Mouse (Mus musculus): ENCODE data around the gene Plekhb2. TPM values are rescaled to one million over a fixed set of nuclear protein-coding genes. Genes with fewer than 3 reads are reported as not detected.

Plekhb2 gene
- polyA plus RNA-seq, 1 experiment from 2014 or later = 74.2 TPM

DNA sequence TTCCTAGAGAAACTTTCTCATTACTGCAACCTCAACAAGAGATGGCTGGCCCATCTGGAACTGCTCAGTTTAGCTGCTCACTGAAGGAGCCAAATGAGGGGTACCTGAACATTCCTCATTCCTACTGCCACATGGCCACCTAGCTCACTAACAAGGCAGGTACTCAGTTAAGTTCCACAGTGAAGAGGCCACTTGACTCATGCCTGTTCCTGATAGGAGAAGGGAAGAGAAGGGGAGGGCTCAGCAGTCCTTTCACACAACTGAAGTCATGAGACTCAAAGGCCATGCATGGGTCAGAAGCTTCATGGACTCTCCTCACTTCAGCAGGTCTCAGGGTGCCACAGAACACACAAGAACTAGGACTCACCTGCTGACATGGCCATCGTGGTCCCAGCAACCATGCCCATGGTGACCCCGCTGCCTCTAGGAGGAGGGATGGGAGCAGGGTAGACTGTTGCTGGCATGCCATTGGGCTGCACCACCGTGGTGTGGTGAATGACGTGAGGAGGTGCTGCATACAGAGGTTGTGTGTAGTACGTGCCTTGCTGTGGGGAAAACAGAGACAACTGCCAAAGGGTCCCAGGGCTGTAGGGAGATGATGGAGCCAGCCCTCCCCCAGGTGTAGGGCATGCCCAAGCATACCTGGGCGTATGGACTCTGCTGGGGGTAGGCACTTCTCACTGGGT lies 30.4 kb upstream of the Plekhb2 start:
- Histone ChIP-seq H3K4me3 (no peak overlapping the region), H3K36me3 (peaks cover 89% of the 10 kb centered on the region), H3K9ac (no peak overlapping the region), H3K9me3 (no peaks in the 10 kb centered on the region), H3K27me3 (no peaks in the 10 kb centered on the region), H3K4me2 (no peak overlapping the region), H3K27ac (replicated peaks) (no peak overlapping the region), H3K4me1 (replicated peaks) (no peaks in the 10 kb centered on the region; the same call in 1 of the 2 replicates)
- WGBS = 95% methylated on average over 6 of the region's 6 CpGs
- ATAC-seq (ENCODE audit: low read depth) = no peak

DNA sequence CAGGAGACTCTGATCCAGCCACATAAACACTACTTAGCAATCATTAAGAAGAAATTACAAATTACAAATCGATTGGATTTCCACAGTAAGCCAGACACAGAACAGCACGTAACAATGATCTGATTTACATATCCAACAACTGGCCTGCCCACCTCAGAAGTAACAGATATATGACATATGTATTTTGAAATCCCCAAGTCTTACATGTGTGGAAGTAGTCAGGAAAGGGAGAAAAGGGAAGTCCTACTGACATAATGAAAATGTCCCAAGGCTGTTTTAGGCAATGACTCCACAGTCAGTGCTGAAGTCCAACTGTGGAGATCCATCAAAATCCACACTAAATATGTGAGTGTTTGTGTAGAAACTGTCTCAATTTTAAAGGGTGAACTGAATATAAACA lies 28.4 kb upstream of the Plekhb2 start:
- Histone ChIP-seq H3K27ac (replicated peaks) (no peak overlapping the region), H3K27me3 (no peaks in the 10 kb centered on the region), H3K9ac (no peak overlapping the region), H3K9me3 (no peaks in the 10 kb centered on the region), H3K36me3 (peaks cover 83% of the 10 kb centered on the region), H3K4me3 (no peak overlapping the region), H3K4me2 (no peak overlapping the region), H3K4me1 (replicated peaks) (peaks cover 17% of the 10 kb centered on the region; the same call in 1 of the 2 replicates)
- 96% methylated on average over 2 of the region's 2 CpGs for WGBS
- ATAC-seq (ENCODE audit: low read depth) = no peak

DNA sequence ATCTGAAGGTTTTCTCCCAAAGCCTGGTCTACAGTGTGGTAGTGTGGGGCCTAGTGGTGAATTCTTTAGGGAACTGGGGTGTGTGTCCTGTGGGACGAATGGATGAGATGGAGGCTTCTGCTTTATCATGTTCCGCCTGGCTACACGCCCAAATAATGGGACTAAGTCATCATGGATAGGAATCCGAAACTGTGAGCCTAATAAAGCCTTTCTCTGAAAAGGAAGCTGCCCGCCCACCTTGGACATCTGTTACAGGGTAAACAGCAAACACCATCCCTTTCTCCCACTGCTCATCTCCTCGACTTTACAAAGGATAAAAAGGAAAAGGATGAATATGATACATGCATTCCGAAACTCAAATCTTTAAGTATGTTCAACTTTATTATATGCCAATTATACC lies 27.8 kb upstream of the Plekhb2 start:
- no peak overlapping the region for H3K4me3 ChIP-seq
- no peak overlapping the region for H3K27ac ChIP-seq (replicated peaks)
- H3K27me3 ChIP-seq = no peaks in the 10 kb centered on the region
- no peak overlapping the region for H3K9ac ChIP-seq
- H3K4me2 ChIP-seq = no peak overlapping the region
- 86% methylated on average over 7 of the region's 7 CpGs for WGBS
- ATAC-seq (ENCODE audit: low read depth) = no peak
- H3K36me3 ChIP-seq = peaks cover 82% of the 10 kb centered on the region
- H3K4me1 ChIP-seq (replicated peaks) = peaks cover 17% of the 10 kb centered on the region; the same call in 1 of the 2 replicates
- no peaks in the 10 kb centered on the region for H3K9me3 ChIP-seq

DNA sequence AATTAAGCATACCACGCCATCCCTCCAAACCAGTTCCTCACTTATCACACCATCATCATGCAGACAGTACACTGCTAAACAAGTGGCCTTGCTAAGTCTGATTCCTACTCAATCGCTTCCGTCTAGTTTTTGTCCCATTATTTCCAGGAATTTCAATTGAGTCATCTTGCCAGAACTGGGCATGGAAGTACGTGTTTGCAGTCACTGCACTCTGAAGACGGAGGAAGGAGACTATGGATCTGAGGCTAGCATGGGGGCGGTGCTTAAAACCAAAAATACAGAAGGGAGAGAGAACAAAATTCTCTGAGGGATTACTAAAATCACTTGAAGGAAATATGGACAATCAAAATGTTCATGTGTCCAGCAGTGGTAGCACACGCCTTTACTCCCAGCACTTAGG lies 27.0 kb upstream of the Plekhb2 start:
- no peak for ATAC-seq (ENCODE audit: low read depth)
- H3K9ac ChIP-seq = no peak overlapping the region
- no peak overlapping the region for H3K4me2 ChIP-seq
- peaks cover 82% of the 10 kb centered on the region for H3K36me3 ChIP-seq
- no peak overlapping the region for H3K4me3 ChIP-seq
- H3K4me1 ChIP-seq (replicated peaks) = peaks cover 20% of the 10 kb centered on the region; the same call in 1 of the 2 replicates
- H3K9me3 ChIP-seq = no peaks in the 10 kb centered on the region
- H3K27ac ChIP-seq (replicated peaks) = no peak overlapping the region
- 95% methylated on average over 7 of the region's 7 CpGs for WGBS
- no peaks in the 10 kb centered on the region for H3K27me3 ChIP-seq

DNA sequence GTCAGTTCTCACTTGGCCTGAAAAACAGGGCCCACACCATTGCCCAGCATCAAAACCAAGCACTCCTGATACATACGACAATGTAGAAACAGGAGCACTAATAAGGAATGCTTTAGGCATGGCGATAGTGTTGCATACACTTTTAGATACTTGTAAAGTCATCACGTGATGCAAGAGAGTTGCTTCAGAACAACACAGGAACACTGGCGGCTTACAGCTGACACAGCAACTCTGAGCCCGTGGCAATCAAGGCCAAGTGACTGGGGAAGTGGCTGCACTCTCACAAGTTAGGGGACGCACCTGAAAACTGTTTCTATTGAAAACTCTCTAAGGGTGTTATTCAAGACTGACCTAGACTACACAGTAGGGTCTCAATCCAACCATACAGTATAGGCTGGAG lies 26.4 kb upstream of the Plekhb2 start:
- Histone ChIP-seq H3K27me3 (no peaks in the 10 kb centered on the region), H3K36me3 (peaks cover 82% of the 10 kb centered on the region), H3K9me3 (no peaks in the 10 kb centered on the region), H3K9ac (no peak overlapping the region), H3K27ac (replicated peaks) (no peak overlapping the region), H3K4me1 (replicated peaks) (peaks cover 26% of the 10 kb centered on the region; the same call in 1 of the 2 replicates), H3K4me3 (no peak overlapping the region), H3K4me2 (no peak overlapping the region)
- ATAC-seq (ENCODE audit: low read depth) = no peak
- 90% methylated on average over 6 of the region's 6 CpGs for WGBS

DNA sequence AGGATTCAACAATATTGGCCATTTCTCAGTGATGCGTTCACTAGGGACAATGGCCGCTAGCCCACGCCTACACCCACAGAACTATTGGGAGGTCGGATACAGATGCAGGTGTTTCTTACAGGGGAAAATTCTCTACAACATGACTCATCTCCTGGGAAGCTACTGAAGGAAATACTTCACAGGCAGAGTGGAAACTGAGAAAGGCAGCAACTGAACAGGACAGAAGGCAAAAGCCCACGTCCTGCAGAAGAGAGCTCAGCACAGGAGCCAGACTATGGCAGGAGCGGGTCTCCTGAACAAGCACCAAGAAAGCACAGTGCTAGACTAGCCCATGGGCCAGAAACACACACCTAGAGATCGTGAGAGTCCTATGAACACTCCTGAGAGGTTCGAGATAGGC lies 25.6 kb upstream of the Plekhb2 start:
- Histone ChIP-seq H3K9me3 (no peaks in the 10 kb centered on the region), H3K27ac (replicated peaks) (no peak overlapping the region), H3K27me3 (no peaks in the 10 kb centered on the region), H3K9ac (no peak overlapping the region), H3K4me2 (no peak overlapping the region), H3K4me3 (no peak overlapping the region), H3K36me3 (peaks cover 80% of the 10 kb centered on the region), H3K4me1 (replicated peaks) (peaks cover 32% of the 10 kb centered on the region)
- 91% methylated on average over 8 of the region's 8 CpGs for WGBS
- no peak for ATAC-seq (ENCODE audit: low read depth)

DNA sequence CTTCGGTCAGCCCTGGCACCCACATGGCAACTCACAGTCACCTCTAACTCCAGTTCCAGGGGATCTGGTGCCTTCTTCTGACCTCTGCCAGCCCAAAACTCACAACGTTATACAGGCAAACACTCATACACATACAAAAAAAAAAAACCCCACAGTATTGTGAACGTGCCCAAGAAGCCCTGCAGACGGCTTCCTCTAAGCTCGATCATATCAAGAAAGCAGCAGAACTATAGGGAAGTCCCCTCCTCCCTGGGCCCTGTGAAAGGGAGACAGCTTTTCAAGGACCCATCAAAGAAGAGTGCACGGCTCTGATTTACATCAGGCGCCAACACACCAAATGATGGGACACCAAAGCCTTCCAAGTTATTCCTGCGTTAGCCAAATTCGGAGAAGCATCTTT lies 23.9 kb upstream of the Plekhb2 start:
- no peak overlapping the region for H3K4me2 ChIP-seq
- peak overlapping the region; percentile 23; the same call in 1 of the 2 replicates for H3K27ac ChIP-seq (replicated peaks)
- no peak overlapping the region for H3K4me3 ChIP-seq
- H3K9ac ChIP-seq = no peak overlapping the region
- no peaks in the 10 kb centered on the region for H3K27me3 ChIP-seq
- ATAC-seq (ENCODE audit: low read depth) = no peak
- peaks cover 79% of the 10 kb centered on the region for H3K36me3 ChIP-seq
- 86% methylated on average over 9 of the region's 9 CpGs for WGBS
- peaks cover 48% of the 10 kb centered on the region for H3K4me1 ChIP-seq (replicated peaks)
- no peaks in the 10 kb centered on the region for H3K9me3 ChIP-seq

DNA sequence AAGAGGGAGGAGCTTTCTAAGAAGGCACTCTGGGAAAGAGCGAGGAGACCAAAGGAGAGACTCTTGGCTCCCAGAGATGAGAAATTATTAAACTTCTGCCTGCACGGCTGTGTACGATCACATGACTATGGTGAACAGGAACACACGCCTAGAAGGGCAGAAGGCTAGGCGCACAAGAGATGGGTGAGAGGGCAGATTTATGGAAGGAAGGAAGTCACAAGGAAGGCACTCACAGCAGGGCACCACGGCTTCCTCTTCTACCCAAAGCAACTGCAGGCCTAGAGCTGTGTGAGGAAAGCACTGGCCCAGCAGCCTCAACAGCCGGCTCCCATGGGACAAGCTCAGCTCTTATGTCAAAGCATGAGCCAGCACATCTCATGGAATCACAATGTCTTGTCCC lies 21.9 kb upstream of the Plekhb2 start:
- H3K27me3 ChIP-seq = no peaks in the 10 kb centered on the region
- no peak for ATAC-seq (ENCODE audit: low read depth)
- peaks cover 61% of the 10 kb centered on the region for H3K4me1 ChIP-seq (replicated peaks)
- no peak overlapping the region for H3K4me3 ChIP-seq
- no peak overlapping the region for H3K4me2 ChIP-seq
- no peaks in the 10 kb centered on the region for H3K9me3 ChIP-seq
- H3K27ac ChIP-seq (replicated peaks) = no peak overlapping the region
- H3K9ac ChIP-seq = no peak overlapping the region
- WGBS = 81% methylated on average over 7 of the region's 7 CpGs
- H3K36me3 ChIP-seq = peaks cover 61% of the 10 kb centered on the region

DNA sequence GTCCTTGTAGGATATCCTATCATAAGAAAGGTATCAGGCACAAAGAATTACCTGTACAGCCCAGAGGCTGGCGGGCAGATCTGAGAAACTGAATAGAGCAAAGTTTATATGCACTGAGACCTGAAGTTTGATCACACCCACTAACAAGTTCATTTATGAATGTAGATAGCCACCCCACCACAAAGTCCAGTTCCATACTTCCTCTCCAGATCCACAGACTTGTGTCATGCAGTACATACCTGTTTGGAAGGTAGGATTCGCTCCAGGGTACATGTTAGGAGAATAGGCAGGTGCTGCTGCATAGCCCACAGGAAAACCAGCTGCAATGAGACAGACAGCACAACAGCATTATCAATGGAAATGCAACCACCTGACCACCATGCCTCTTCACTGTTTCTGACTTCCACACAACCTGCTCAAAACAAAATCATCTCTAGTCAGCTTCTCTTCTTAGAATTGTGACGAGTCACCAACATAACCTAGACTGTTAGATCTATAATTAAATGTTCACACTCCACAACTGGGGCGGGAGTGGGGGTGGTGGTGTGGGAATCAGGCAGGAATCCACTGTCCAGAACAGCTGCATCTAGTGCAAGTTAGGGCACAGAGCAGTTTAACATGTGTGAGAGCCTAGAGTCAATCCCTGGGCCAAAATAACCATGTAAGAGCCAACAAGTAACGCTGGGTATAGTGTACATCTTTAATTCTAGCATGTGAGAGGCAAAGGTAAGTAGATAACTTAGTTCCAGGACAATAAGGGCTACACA lies 21.1 kb upstream of the Plekhb2 start:
- no peaks in the 10 kb centered on the region for H3K9me3 ChIP-seq
- H3K4me3 ChIP-seq = no peak overlapping the region
- peaks cover 53% of the 10 kb centered on the region for H3K36me3 ChIP-seq
- no peak overlapping the region for H3K27ac ChIP-seq (replicated peaks)
- H3K4me1 ChIP-seq (replicated peaks) = peaks cover 68% of the 10 kb centered on the region
- 89% methylated on average over 5 of the region's 5 CpGs for WGBS
- no peaks in the 10 kb centered on the region for H3K27me3 ChIP-seq
- H3K9ac ChIP-seq = no peak overlapping the region
- no peak overlapping the region for H3K4me2 ChIP-seq
- no peak for ATAC-seq (ENCODE audit: low read depth)

DNA sequence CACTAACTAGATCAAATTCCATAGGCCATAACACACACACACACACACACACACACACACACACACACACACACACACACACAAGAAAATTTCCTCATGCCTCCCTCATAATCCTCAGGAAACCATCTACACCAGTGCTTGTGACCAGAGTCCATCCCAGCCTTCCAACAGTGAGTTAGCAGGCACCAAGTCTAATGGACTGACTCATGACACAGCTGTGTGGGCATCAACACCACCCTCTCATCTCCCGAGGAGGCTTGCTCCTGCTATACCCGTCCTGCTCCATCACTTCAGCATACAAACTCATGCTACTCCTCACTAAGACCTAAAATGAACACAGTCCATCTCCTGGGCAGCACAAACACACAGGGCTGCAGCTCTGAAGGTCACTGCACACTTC lies 18.8 kb upstream of the Plekhb2 start:
- Histone ChIP-seq H3K36me3 (peaks cover 57% of the 10 kb centered on the region), H3K4me1 (replicated peaks) (peaks cover 70% of the 10 kb centered on the region), H3K4me3 (no peak overlapping the region), H3K9me3 (no peaks in the 10 kb centered on the region), H3K27me3 (no peaks in the 10 kb centered on the region), H3K4me2 (no peak overlapping the region), H3K9ac (no peak overlapping the region), H3K27ac (replicated peaks) (no peak overlapping the region)
- WGBS = 76% methylated on average over 2 of the region's 2 CpGs
- no peak for ATAC-seq (ENCODE audit: low read depth)

DNA sequence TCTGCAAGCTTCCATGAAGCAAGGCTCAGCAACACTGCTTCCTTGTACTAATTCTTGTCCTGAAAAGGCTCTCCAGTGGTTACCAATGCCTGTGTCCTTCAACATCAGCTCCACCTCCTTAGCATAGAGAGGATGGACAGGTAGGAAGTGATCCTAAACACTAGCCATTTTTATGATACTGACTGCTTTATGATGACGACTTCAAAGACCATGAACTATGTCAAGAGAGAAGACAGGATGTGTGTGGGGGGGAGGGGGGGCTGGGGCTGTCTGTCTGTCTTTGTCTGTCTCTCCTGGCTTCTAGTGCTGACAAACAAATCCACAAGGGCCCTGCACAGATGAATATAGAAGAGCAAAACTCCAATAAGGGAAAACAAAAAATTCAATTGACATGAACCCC lies 18.4 kb upstream of the Plekhb2 start:
- Histone ChIP-seq H3K4me2 (no peak overlapping the region), H3K36me3 (peaks cover 57% of the 10 kb centered on the region), H3K27ac (replicated peaks) (no peak overlapping the region), H3K4me1 (replicated peaks) (peaks cover 66% of the 10 kb centered on the region), H3K27me3 (no peaks in the 10 kb centered on the region), H3K9ac (no peak overlapping the region), H3K4me3 (no peak overlapping the region), H3K9me3 (no peaks in the 10 kb centered on the region)
- 65% methylated on average over 1 of the region's 1 CpGs for WGBS
- no peak for ATAC-seq (ENCODE audit: low read depth)

DNA sequence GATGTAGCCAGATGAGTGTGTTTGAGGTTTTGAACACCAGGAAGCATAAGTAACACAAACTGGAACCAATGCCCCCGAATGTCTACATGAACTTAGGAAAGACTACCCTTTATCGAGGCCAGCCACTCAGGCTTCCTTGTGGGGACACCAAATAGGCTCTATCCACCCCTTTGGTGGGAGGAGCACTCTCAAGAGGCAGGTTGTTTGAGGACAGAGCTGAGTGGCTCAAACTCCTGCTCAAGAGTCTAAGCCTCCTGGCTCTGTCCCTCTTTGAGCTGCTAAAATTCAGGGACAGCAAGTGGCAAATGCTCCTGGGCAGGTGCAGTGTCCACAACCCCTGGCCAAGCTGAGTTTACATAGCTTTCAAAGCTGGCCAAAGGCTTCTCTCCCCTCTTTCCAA lies 14.9 kb upstream of the Plekhb2 start:
- no peak for ATAC-seq (ENCODE audit: low read depth)
- Histone ChIP-seq H3K9ac (no peak overlapping the region), H3K36me3 (peaks cover 32% of the 10 kb centered on the region), H3K4me3 (no peak overlapping the region), H3K4me1 (replicated peaks) (peaks cover 69% of the 10 kb centered on the region), H3K27me3 (no peaks in the 10 kb centered on the region), H3K4me2 (no peak overlapping the region), H3K9me3 (no peaks in the 10 kb centered on the region), H3K27ac (replicated peaks) (no peak overlapping the region)
- 78% methylated on average over 2 of the region's 2 CpGs for WGBS
